Mouse (Mus musculus) CH12.LX (cell line): ENCODE results near the gene Ccdc80.

ENCODE experiments used
- CTCF ChIP-seq, 2 experiments: IDR thresholded peaks in 1 of 2; conservative IDR thresholded peaks in 1 of 2; 2 replicates each; pipeline ENCODE4 v1.5.1; 2011 to 2012; ENCODE audit warnings: low read depth in 2 of 2, low read length in 2 of 2, improper control_type of control experiment in 1 of 2, inconsistent platforms in 1 of 2, mild to moderate bottlenecking in 1 of 2, moderate library complexity in 1 of 2
- ELF1 ChIP-seq: IDR thresholded peaks from 2 replicates; pipeline ENCODE4 v1.6.1; 2014; ENCODE audit warnings: low read depth, mild to moderate bottlenecking, inconsistent platforms, low read length, improper control_type of control experiment
- MAFK ChIP-seq: IDR thresholded peaks from 2 replicates; pipeline ENCODE4 v1.6.1; 2011; ENCODE audit warnings: low read length, improper control_type of control experiment; ENCODE audit not compliant: insufficient replicate concordance
- MEF2A ChIP-seq: IDR thresholded peaks from 2 replicates; pipeline ENCODE4 v1.6.1; 2014; ENCODE audit warnings: low read depth, mild to moderate bottlenecking, inconsistent platforms, low read length, improper control_type of control experiment, borderline replicate concordance
- MXI1 ChIP-seq: IDR thresholded peaks from 2 replicates; pipeline ENCODE4 v1.6.1; 2011; ENCODE audit warnings: mild to moderate bottlenecking, low read depth, low read length, improper control_type of control experiment
- POLR2A ChIP-seq: IDR thresholded peaks from 2 replicates; pipeline ENCODE4 v1.6.1; 2011; ENCODE audit warnings: low read depth, mild to moderate bottlenecking, improper control_type of control experiment, low read length
- ZNF384 ChIP-seq: IDR thresholded peaks from 2 replicates; pipeline ENCODE4 v1.6.1; 2012; ENCODE audit warnings: low read depth, low read length, improper control_type of control experiment, inconsistent platforms

DNA sequence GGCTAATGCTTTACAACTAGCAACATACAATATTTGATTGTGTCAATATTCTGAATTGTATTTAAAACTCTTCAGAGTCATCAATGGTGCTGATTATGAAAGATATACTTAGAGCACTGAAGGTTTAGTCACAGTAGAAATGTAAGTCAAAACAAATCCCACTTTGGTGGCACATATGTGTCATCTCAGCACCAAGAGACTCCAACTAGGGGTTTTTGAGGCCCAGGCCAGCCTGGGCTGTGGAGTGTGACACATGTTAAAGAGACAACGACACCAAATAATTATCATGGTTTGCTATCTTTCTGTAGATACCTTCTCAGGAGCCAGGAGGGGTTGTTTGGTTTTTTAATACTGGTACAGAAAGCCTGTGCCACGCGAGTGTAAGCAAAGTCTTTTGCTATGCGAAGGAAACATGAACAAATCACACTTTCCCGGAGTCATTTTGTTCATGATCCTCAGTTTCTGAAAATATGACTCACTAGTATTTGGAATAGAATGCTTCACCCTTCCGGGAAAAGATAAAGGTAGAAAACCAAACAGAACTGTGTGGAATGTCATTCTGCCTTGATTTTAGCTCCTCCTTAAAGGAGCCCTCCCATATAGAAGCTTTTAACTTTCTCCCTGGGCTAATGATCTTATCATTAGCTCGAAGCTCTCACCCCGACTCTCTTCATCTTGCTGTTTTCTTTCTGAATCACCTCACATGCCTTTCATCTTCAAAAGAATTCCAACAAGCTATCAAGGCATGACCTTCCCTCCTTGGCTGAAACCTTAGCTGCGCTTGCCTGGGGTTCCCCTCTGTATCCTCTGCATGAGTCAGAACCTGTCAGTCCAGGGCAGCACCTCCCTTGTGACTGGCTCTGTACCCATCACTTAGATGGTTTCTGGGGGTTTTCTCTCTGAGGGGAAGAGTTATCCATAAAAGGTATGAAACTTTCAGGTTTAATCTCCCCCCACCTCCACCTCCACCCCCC, 31.3 kb downstream of the Ccdc80 start:
- no peak for TF ChIP-seq ZNF384
- TF ChIP-seq MAFK: no peak
- TF ChIP-seq CTCF (conservative IDR thresholded peaks at IDR 0.05 in 1 of 2, IDR thresholded peaks at IDR 0.05 in 1 of 2; ENCODE audit: low read depth in 2 of 2, low read length in 2 of 2): no peak
- TF ChIP-seq MEF2A: peak; percentile 68; the same call in 1 of the 2 replicates
- TF ChIP-seq POLR2A: no peak
- TF ChIP-seq MXI1: no peak
- TF ChIP-seq ELF1: no peak
